Mouse (Mus musculus) limb, embryonic 11.5 days (tissue): ENCODE results near the gene Pbld2. TPM values are rescaled to one million over a fixed set of nuclear protein-coding genes. Genes with fewer than 3 reads are reported as not detected.
A peak's percentile ranks its signal among the peaks of the same experiment; 100 is the strongest.

Experiments
- ATAC-seq: fragments of 200-750 bp; cut with Nextera tagmentation; 2 replicates; pipeline ENCODE4 v1.8.0; 2017; ENCODE audit warnings: low read depth; ENCODE audit not compliant: insufficient number of reproducible peaks, low FRiP score, low TSS enrichment
- DNase-seq: peaks from one replicate; pipeline ENCODE4 v3.0.0-alpha.2; 2015; ENCODE audit warnings: low spot score
- H3K27ac ChIP-seq: fragments of 300-500 bp; sonication (generic); replicated peaks from 2 replicates; pipeline ENCODE4 v1.5.1; 2014; ENCODE audit warnings: low read depth, mild to moderate bottlenecking, low read length
- H3K27me3 ChIP-seq: fragments of 300-500 bp; sonication (generic); 2 replicates; pipeline ENCODE4 v1.6.1; 2014; ENCODE audit warnings: mild to moderate bottlenecking, low read length, mixed read lengths; ENCODE audit not compliant: control insufficient read depth, insufficient read depth
- H3K36me3 ChIP-seq: fragments of 300-500 bp; sonication (generic); 2 replicates; pipeline ENCODE4 v1.6.1; 2014; ENCODE audit warnings: mild to moderate bottlenecking, low read length, moderate library complexity, mixed read lengths; ENCODE audit not compliant: control insufficient read depth, insufficient read depth
- H3K4me1 ChIP-seq: fragments of 300-500 bp; sonication (generic); 2 replicates; pipeline ENCODE4 v1.6.1; 2014; ENCODE audit warnings: low read length, mixed read lengths; ENCODE audit not compliant: control insufficient read depth, insufficient read depth
- H3K4me2 ChIP-seq: fragments of 300-500 bp; sonication (generic); 2 replicates; pipeline ENCODE4 v1.6.1; 2014; ENCODE audit warnings: low read depth, mild to moderate bottlenecking, moderate library complexity; ENCODE audit not compliant: severe bottlenecking
- H3K4me3 ChIP-seq: fragments of 300-500 bp; sonication (generic); 2 replicates; pipeline ENCODE4 v1.5.1; 2014; ENCODE audit warnings: low read depth, low read length
- H3K9ac ChIP-seq: fragments of 300-500 bp; sonication (generic); 2 replicates; pipeline ENCODE4 v1.6.1; 2014; ENCODE audit warnings: mild to moderate bottlenecking, low read length
- H3K9me3 ChIP-seq: fragments of 300-500 bp; sonication (generic); 2 replicates; pipeline ENCODE4 v1.6.1; 2016; ENCODE audit warnings: low read length; ENCODE audit not compliant: control insufficient read depth
- WGBS: fragments of 180-500 bp; shearing (Covaris S2); extraction: QIAGEN DNeasy Blood & Tissue Kit; methylation state at CpG from one replicate; pipeline ENCODE4 v1.1.7; 2014; 5-methylcytosine and 5-hydroxymethylcytosine counted together
- polyA plus RNA-seq: library from polyadenylated mRNA; unstranded; fragments of >200 nt; fragmentation: Nextera tagmentation; extraction: Ambion mirVana; gene quantifications from 2 replicates; pipeline ENCODE4 v1.2.1, GENCODE M21; 2014

The Pbld2 gene
- polyA plus RNA-seq, 1 experiment from 2014 or later = 0.73 TPM

DNA sequence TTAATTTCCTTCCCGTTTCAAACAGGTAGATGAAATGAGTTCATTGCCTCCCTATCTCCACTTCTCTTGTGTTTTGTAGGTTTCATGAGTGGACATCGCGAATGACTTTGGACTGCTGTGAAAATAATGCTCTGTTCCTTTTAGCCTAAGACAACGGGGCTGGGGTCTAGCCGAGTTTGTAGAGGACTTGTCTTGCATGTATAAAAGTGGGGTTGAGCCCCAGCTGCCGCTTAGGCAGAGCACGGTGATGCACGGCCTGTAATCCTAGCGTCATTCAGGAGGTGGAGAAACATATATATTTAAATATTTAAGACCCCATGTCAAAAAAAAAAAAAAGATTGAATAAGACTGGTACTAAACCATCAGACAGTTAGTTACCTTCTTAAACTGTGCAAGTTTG lies 76.5 kb downstream of the Pbld2 start:
- peaks cover 10% of the 10 kb centered on the region for H3K27me3 ChIP-seq
- whole genome bisulfite sequencing = 19% methylated on average over 9 of the region's 9 CpGs

More for the DNA sequence above, 76.5 kb downstream of the Pbld2 start:
- H3K9ac ChIP-seq = peak overlapping the region; percentile 49; the same call in 1 of the 2 replicates
- ATAC-seq (no peak), DNase-seq (peak; percentile 35)
- no peak overlapping the region for H3K27ac ChIP-seq
- H3K9me3 ChIP-seq = no peaks in the 10 kb centered on the region
- H3K4me1 ChIP-seq = peaks cover 5% of the 10 kb centered on the region; the same call in 1 of the 2 replicates
- no peaks in the 10 kb centered on the region for H3K36me3 ChIP-seq
- peak overlapping the region; percentile 48 for H3K4me3 ChIP-seq
- H3K4me2 ChIP-seq = peak overlapping the region; percentile 89

Other genes with a start within 250 kb of the Pbld2 start
- 181 and 192 TPM in 2 replicates for gene Ccar1, start 232.0 kb upstream of the Pbld2 start, polyA plus RNA-seq
- 34.0 and 41.1 TPM in 2 replicates for gene Tet1, start 115.3 kb upstream of the Pbld2 start, polyA plus RNA-seq
- gene Slc25a16, start 103.7 kb upstream of the Pbld2 start, polyA plus RNA-seq = 10.7 and 12.2 TPM in 2 replicates
- 36.0 and 39.0 TPM in 2 replicates for gene Dna2, start 77.3 kb upstream of the Pbld2 start, polyA plus RNA-seq
- 20.5 and 21.6 TPM in 2 replicates for gene Rufy2, start 44.1 kb upstream of the Pbld2 start, polyA plus RNA-seq
- 116 and 141 TPM in 2 replicates for gene Hnrnph3, start 98 bp upstream of the Pbld2 start, polyA plus RNA-seq
- gene Pbld1, start 35.8 kb downstream of the Pbld2 start, polyA plus RNA-seq = 1.7 and 2.1 TPM in 2 replicates
- gene Atoh7, start 75.3 kb downstream of the Pbld2 start, polyA plus RNA-seq = 0.56 TPM in 1 of 2 replicates, not detected in the other
- 0.45 and 0.60 TPM in 2 replicates for gene Mypn, start 179.6 kb downstream of the Pbld2 start, polyA plus RNA-seq
- gene Herc4, start 219.5 kb downstream of the Pbld2 start, polyA plus RNA-seq = 46.1 and 50.8 TPM in 2 replicates